In genomic region chr3:146189933-146190332, GRCm38 (mm10) we compare ENCODE assay signal across 15 mouse cellular contexts. TPM values are rescaled to one million over a fixed set of nuclear protein-coding genes. Genes with fewer than 3 reads are reported as not detected.
DNase-seq lines count a peak whose midpoint lies in the region; ATAC-seq and TF ChIP-seq lines count a peak whose summit lies in the region.
"Had no signal": no experiment of that assay in that cellular context is flagged by ENCODE, and none has a peak within 500 bp of the region (broad histone marks: within the 10 kb centered on the region; RNA-seq: fewer than 3 reads in every experiment).

No protein-coding gene starts in this region.

- H3K4me2 ChIP-seq in hindbrain, embryonic 16.5 days (ENCODE audit: low read length) = no peak overlapping the region
- H3K4me2 ChIP-seq in lung, postnatal 0 days (replicated peaks; ENCODE audit: low read depth, low read length) = no peak overlapping the region
- H3K4me2 ChIP-seq: intestine, embryonic 15.5 days; midbrain, embryonic 13.5 days; neural tube, embryonic 12.5 days had no signal

- no peaks in the 10 kb centered on the region for H3K9me3 ChIP-seq in hindbrain, embryonic 10.5 days
- no peaks in the 10 kb centered on the region for H3K9me3 ChIP-seq in hindbrain, embryonic 16.5 days (ENCODE audit: control insufficient read depth, low read length)
- H3K9me3 ChIP-seq in lung, postnatal 0 days (ENCODE audit: low read length) = no peaks in the 10 kb centered on the region
- H3K9me3 ChIP-seq: intestine, embryonic 15.5 days; midbrain, embryonic 13.5 days; neural tube, embryonic 12.5 days had no signal

- H3K4me3 ChIP-seq in hindbrain, embryonic 10.5 days = no peak overlapping the region
- no peak overlapping the region for H3K4me3 ChIP-seq in hindbrain, embryonic 16.5 days (ENCODE audit: low read length)
- no peak overlapping the region for H3K4me3 ChIP-seq in lung, postnatal 0 days (ENCODE audit: low read depth, low read length)
- H3K4me3 ChIP-seq: heart, adult 2 months; intestine, embryonic 15.5 days; midbrain, embryonic 13.5 days; neural tube, embryonic 12.5 days had no signal

- TF ChIP-seq CTCF in lung, postnatal 0 days (IDR thresholded peaks at IDR 0.05) = peak; percentile 40

- no peak overlapping the region for H3K9ac ChIP-seq in hindbrain, embryonic 16.5 days (ENCODE audit: low read depth, low read length)
- no peak overlapping the region for H3K9ac ChIP-seq in lung, postnatal 0 days (replicated peaks; ENCODE audit: low read depth)
- H3K9ac ChIP-seq: intestine, embryonic 15.5 days; midbrain, embryonic 13.5 days; neural tube, embryonic 12.5 days had no signal

- 66% methylated on average over 10 of the region's 10 CpGs for WGBS in hindbrain, embryonic 10.5 days
- 66% methylated on average over 10 of the region's 10 CpGs for WGBS in hindbrain, embryonic 16.5 days
- 72% methylated on average over 10 of the region's 10 CpGs for WGBS in lung, postnatal 0 days

- no peak overlapping the region for H3K27ac ChIP-seq in hindbrain, embryonic 10.5 days
- H3K27ac ChIP-seq in hindbrain, embryonic 16.5 days (ENCODE audit: low read depth, low read length) = no peak overlapping the region
- no peak overlapping the region for H3K27ac ChIP-seq in lung, postnatal 0 days (ENCODE audit: low read length)
- H3K27ac ChIP-seq: heart, adult 2 months; intestine, embryonic 15.5 days; midbrain, embryonic 13.5 days; neural tube, embryonic 12.5 days had no signal

- TF ChIP-seq EP300 in lung, postnatal 0 days (IDR thresholded peaks at IDR 0.05) = no peak

- peaks cover 15% of the 10 kb centered on the region; the same call in 1 of the 2 replicates for H3K4me1 ChIP-seq in hindbrain, embryonic 10.5 days (replicated peaks)
- H3K4me1 ChIP-seq in hindbrain, embryonic 16.5 days (ENCODE audit: control insufficient read depth, insufficient read depth, low read depth, low read length) = no peaks in the 10 kb centered on the region
- H3K4me1 ChIP-seq in lung, postnatal 0 days (ENCODE audit: insufficient read depth, low read depth, low read length) = no peaks in the 10 kb centered on the region
- H3K4me1 ChIP-seq: intestine, embryonic 15.5 days had no signal

- peak; percentile 19 for DNase-seq in hindbrain, embryonic 10.5 days (ENCODE audit: low spot score)
- no peak for DNase-seq in lung, postnatal 0 days (ENCODE audit: low spot score)
- DNase-seq in lung, postnatal 36 days = no peak
- DNase-seq in NIH3T3 (ENCODE audit: low read depth) = peak; percentile 21
- no peak for DNase-seq in cerebellum, postnatal 36 days
- no peak for DNase-seq in layer of hippocampus, adult 11-12 months (ENCODE audit: low spot score)
- DNase-seq: cerebellum, adult 18-20 months; heart, adult 2 months; heart, postnatal 36 days; retina, postnatal 1 day had no signal

- H3K36me3 ChIP-seq in hindbrain, embryonic 10.5 days = no peaks in the 10 kb centered on the region
- no peaks in the 10 kb centered on the region for H3K36me3 ChIP-seq in hindbrain, embryonic 16.5 days (ENCODE audit: control insufficient read depth, insufficient read depth, low read length)
- H3K36me3 ChIP-seq in lung, postnatal 0 days (ENCODE audit: insufficient read depth, low read length) = no peaks in the 10 kb centered on the region
- H3K36me3 ChIP-seq: intestine, embryonic 15.5 days; midbrain, embryonic 13.5 days; neural tube, embryonic 12.5 days had no signal

- no peak for ATAC-seq in hindbrain, embryonic 16.5 days
- ATAC-seq in lung, postnatal 0 days = no peak
- ATAC-seq in megakaryocyte-erythroid progenitor cell, adult 5-6 weeks (replicated peaks; ENCODE audit: low FRiP score, low TSS enrichment, poor library complexity, severe bottlenecking) = peak; percentile 43
- ATAC-seq: intestine, embryonic 15.5 days; midbrain, embryonic 13.5 days had no signal

- H3K27me3 ChIP-seq in hindbrain, embryonic 10.5 days (ENCODE audit: insufficient read depth, poor library complexity, severe bottlenecking) = peaks cover 29% of the 10 kb centered on the region
- no peaks in the 10 kb centered on the region for H3K27me3 ChIP-seq in hindbrain, embryonic 16.5 days (replicated peaks; ENCODE audit: control insufficient read depth, insufficient read depth, low read length)
- H3K27me3 ChIP-seq in lung, postnatal 0 days (replicated peaks; ENCODE audit: insufficient read depth, low read length) = no peaks in the 10 kb centered on the region
- H3K27me3 ChIP-seq: intestine, embryonic 15.5 days had no signal

RNA-seq across cellular contexts. Expression of gene Lpar3, which starts 30.8 kb away (rescaled TPM):
- polyA plus RNA-seq in hindbrain, embryonic 10.5 days (2016; fragmentation: Nextera tagmentation; extraction: Ambion mirVana) = 0.68 and 1.00 TPM in 2 replicates
- polyA plus RNA-seq in hindbrain, embryonic 16.5 days (2015; fragmentation: Nextera tagmentation; extraction: Ambion mirVana) = 0.34 and 0.42 TPM in 2 replicates
- polyA plus RNA-seq in lung, postnatal 0 days (2015; fragmentation: Nextera tagmentation; extraction: Ambion mirVana) = 9.5 and 9.8 TPM in 2 replicates
- not detected in 2 replicates for total RNA-seq in megakaryocyte-erythroid progenitor cell, adult 5-6 weeks (2014; fragmentation: Nextera tagmentation)
- not detected in 2 replicates for total RNA-seq in megakaryocyte-erythroid progenitor cell, adult 5-6 weeks (2017)

RNA-seq across cellular contexts. Expression of gene Mcoln2, which starts 40.3 kb away (rescaled TPM):
- polyA plus RNA-seq in hindbrain, embryonic 10.5 days (2016; fragmentation: Nextera tagmentation; extraction: Ambion mirVana) = 0.41 and 0.62 TPM in 2 replicates
- polyA plus RNA-seq in hindbrain, embryonic 16.5 days (2015; fragmentation: Nextera tagmentation; extraction: Ambion mirVana) = 0.59 and 0.62 TPM in 2 replicates
- polyA plus RNA-seq in lung, postnatal 0 days (2015; fragmentation: Nextera tagmentation; extraction: Ambion mirVana) = 0.25 and 0.27 TPM in 2 replicates
- 0.09 and 1.5 TPM in 2 replicates for total RNA-seq in megakaryocyte-erythroid progenitor cell, adult 5-6 weeks (2014; fragmentation: Nextera tagmentation)
- total RNA-seq in megakaryocyte-erythroid progenitor cell, adult 5-6 weeks (2017) = 0.99 and 3.8 TPM in 2 replicates

Comparison
In these comparisons a context has a peak if more than half of its experiments do, and no peak if none do; other contexts are left out.
1. DNase-seq: peak in hindbrain, embryonic 10.5 days (single experiment) and NIH3T3 (single experiment); none in lung, postnatal 0 days (single experiment), lung, postnatal 36 days (single experiment), cerebellum, postnatal 36 days (0 of 2) and layer of hippocampus, adult 11-12 months (single experiment).